Mouse (Mus musculus) lung, adult 2 months (tissue): Measurements from ENCODE around the gene Gsdma3. TPM values are rescaled to one million over a fixed set of nuclear protein-coding genes. Genes with fewer than 3 reads are reported as not detected.
"Not testable (repeated sequence)": the region's sequence is repeated elsewhere in the genome, so short reads cannot be mapped to it uniquely, and the experiment has no call there.

ENCODE experiments used
- DNase-seq: peaks from one replicate; pipeline ENCODE4 v3.0.0; 2022
- H3K4me1 ChIP-seq: fragments of 200-500 bp; 2 replicates; pipeline ENCODE4 v1.6.1; 2011; ENCODE audit warnings: low read length; ENCODE audit not compliant: control insufficient read depth, insufficient read depth
- H3K4me3 ChIP-seq: fragments of 200-500 bp; replicated peaks from 2 replicates; pipeline ENCODE3; 2011; ENCODE audit warnings: low read depth, mild to moderate bottlenecking, control low read depth, low read length; ENCODE audit errors: extremely low read depth
- CTCF ChIP-seq: fragments of 200-500 bp; IDR thresholded peaks from 2 replicates; pipeline ENCODE4 v1.5.1; 2011; ENCODE audit warnings: mild to moderate bottlenecking, low read length, control low read depth; ENCODE audit not compliant: insufficient read depth
- POLR2A ChIP-seq: fragments of 200-500 bp; IDR thresholded peaks from 2 replicates; pipeline ENCODE4 v1.6.1; 2011; ENCODE audit warnings: low read depth, mild to moderate bottlenecking, control low read depth, low read length, borderline replicate concordance; ENCODE audit errors: extremely low read depth
- WGBS: fragments of 180-500 bp; shearing (Covaris S2); methylation state at CpG from one replicate; pipeline ENCODE4 v1.1.7; 2018; 5-methylcytosine and 5-hydroxymethylcytosine counted together
- polyA plus RNA-seq: library from polyadenylated mRNA; depleted of rRNA; stranded (reverse); fragments of >200 nt; gene quantifications from 2 replicates; pipeline ENCODE4 v1.2.3, GENCODE M21; 2012

The Gsdma3 gene
- polyA plus RNA-seq, 1 experiment, result not detected

- DNase-seq, result no peak
- Histone ChIP-seq H3K4me3 (no peak overlapping the region), H3K4me1 (no peaks in the 10 kb centered on the region)
- TF ChIP-seq CTCF (no peak), POLR2A (no peak)
- WGBS, result 68% methylated on average over 3 of the region's 3 CpGs
Observed at GRCm38 (mm10) chr11:98595955-98596354, 30.2 kb upstream of the Gsdma3 start.

GRCm38 (mm10) chr11:98597363-98597762 lies 28.8 kb upstream of the Gsdma3 start:
- TF ChIP-seq POLR2A (no peak), CTCF (peak; percentile 78)
- WGBS, result 17% methylated on average over 6 of the region's 6 CpGs
- Histone ChIP-seq H3K4me1 (no peaks in the 10 kb centered on the region), H3K4me3 (no peak overlapping the region)
- DNase-seq, result peak; percentile 65

- Histone ChIP-seq H3K4me1 (no peaks in the 10 kb centered on the region), H3K4me3 (no peak within 1 kb of the TSS)
- WGBS, result 72% methylated on average over 8 of the region's 8 CpGs
- no peak for DNase-seq
- TF ChIP-seq POLR2A (no peak), CTCF (no peak)
Observed at GRCm38 (mm10) chr11:98597991-98598390, 28.2 kb upstream of the Gsdma3 start, which contains the start of gene Lrrc3c. Gene Lrrc3c (plus strand): TSS chr11:98598291.

GRCm38 (mm10) chr11:98598851-98599290 lies 27.3 kb upstream of the Gsdma3 start:
- no peak for DNase-seq
- TF ChIP-seq CTCF, result no peak
- no peak for TF ChIP-seq POLR2A
- 44% methylated on average over 18 of the region's 18 CpGs for WGBS
- H3K4me3 ChIP-seq, result no peak overlapping the region
- H3K4me1 ChIP-seq, result no peaks in the 10 kb centered on the region

GRCm38 (mm10) chr11:98599291-98599690 lies 26.9 kb upstream of the Gsdma3 start:
- no peak overlapping the region for H3K4me3 ChIP-seq
- 28% methylated on average over 18 of the region's 18 CpGs for WGBS
- TF ChIP-seq POLR2A, result no peak
- TF ChIP-seq CTCF, result no peak
- no peaks in the 10 kb centered on the region for H3K4me1 ChIP-seq
- DNase-seq, result no peak

- 2% methylated on average over 20 of the region's 20 CpGs for WGBS
- DNase-seq, result no peak
- no peak for TF ChIP-seq CTCF
- TF ChIP-seq POLR2A, result no peak
- H3K4me3 ChIP-seq, result peak overlapping the region; percentile 16
- no peaks in the 10 kb centered on the region for H3K4me1 ChIP-seq
Observed at GRCm38 (mm10) chr11:98602090-98602690, 24.0 kb upstream of the Gsdma3 start.

GRCm38 (mm10) chr11:98603953-98604352 lies 22.2 kb upstream of the Gsdma3 start:
- WGBS, result 73% methylated on average over 2 of the region's 2 CpGs
- DNase-seq, result no peak
- Histone ChIP-seq H3K4me3 (no peak overlapping the region), H3K4me1 (no peaks in the 10 kb centered on the region)
- TF ChIP-seq CTCF, result no peak
- TF ChIP-seq POLR2A, result no peak

- H3K4me3 ChIP-seq, H3K4me1 ChIP-seq, DNase-seq: not testable (repeated sequence)
- 62% methylated on average over 6 of the region's 6 CpGs for WGBS
Observed at GRCm38 (mm10) chr11:98604911-98605310, 21.2 kb upstream of the Gsdma3 start.

- WGBS, result 9% methylated on average over 3 of the region's 3 CpGs
- Histone ChIP-seq H3K4me1 (no peaks in the 10 kb centered on the region), H3K4me3 (no peak overlapping the region)
- TF ChIP-seq POLR2A (no peak), CTCF (peak; percentile 31)
- no peak for DNase-seq
Observed at GRCm38 (mm10) chr11:98606763-98607162, 19.4 kb upstream of the Gsdma3 start.

- TF ChIP-seq POLR2A (no peak), CTCF (no peak)
- Histone ChIP-seq H3K4me3 (no peak overlapping the region), H3K4me1 (no peaks in the 10 kb centered on the region)
- 92% methylated on average over 13 of the region's 13 CpGs for WGBS
- no peak for DNase-seq
Observed at GRCm38 (mm10) chr11:98620791-98621190, 5.4 kb upstream of the Gsdma3 start.

- WGBS, result 70% methylated on average over 6 of the region's 6 CpGs
- not testable (repeated sequence) for H3K4me3 ChIP-seq, H3K4me1 ChIP-seq, DNase-seq
Observed at GRCm38 (mm10) chr11:98623981-98624380, 2.2 kb upstream of the Gsdma3 start.

- not testable (repeated sequence) for H3K4me1 ChIP-seq, H3K4me3 ChIP-seq, DNase-seq
- 90% methylated on average over 2 of the region's 2 CpGs for WGBS
Observed at GRCm38 (mm10) chr11:98624381-98624780, 1.8 kb upstream of the Gsdma3 start.
